Mouse (Mus musculus): ENCODE data around the gene Ccdc194. TPM values are rescaled to one million over a fixed set of nuclear protein-coding genes. Genes with fewer than 3 reads are reported as not detected.
A peak's percentile ranks its signal among the peaks of the same experiment; 100 is the strongest.

Ccdc194 gene
- polyA plus RNA-seq, 1 experiment from 2014 or later: 0.32 TPM

GRCm38 (mm10) chr8:71568387-71568937 lies 43.0 kb upstream of the Ccdc194 start, which contains the start of gene Slc27a1:
Gene Slc27a1, plus strand, starts transcription at chr8:71568882.
- H3K9ac ChIP-seq (ENCODE audit: low read length): peak within 1 kb of the TSS; percentile 75
- peaks cover 3% of the 10 kb centered on the region; the same call in 1 of the 2 replicates for H3K27me3 ChIP-seq (ENCODE audit: control insufficient read depth, insufficient read depth, low read length)
- no peak for ATAC-seq (ENCODE audit: insufficient read depth, low FRiP score)
- H3K4me2 ChIP-seq (ENCODE audit: low read depth, low read length): peak within 1 kb of the TSS; percentile 85
- peak within 1 kb of the TSS; percentile 92 for H3K27ac ChIP-seq (ENCODE audit: low read length)
- H3K9me3 ChIP-seq (replicated peaks; ENCODE audit: control insufficient read depth, low read length): no peaks in the 10 kb centered on the region
- no peaks in the 10 kb centered on the region for H3K36me3 ChIP-seq (ENCODE audit: control insufficient read depth, insufficient read depth, low read length)
- peak within 1 kb of the TSS; percentile 66 for H3K4me3 ChIP-seq (replicated peaks; ENCODE audit: low read length)
- WGBS: 16% methylated on average over 13 of the region's 13 CpGs
- H3K4me1 ChIP-seq (ENCODE audit: control insufficient read depth, insufficient read depth, low read length): peaks cover 17% of the 10 kb centered on the region

GRCm38 (mm10) chr8:71567587-71567986 lies 42.1 kb upstream of the Ccdc194 start:
- 71% methylated on average over 7 of the region's 7 CpGs for WGBS
- H3K4me2 ChIP-seq (ENCODE audit: low read depth, low read length): no peak overlapping the region
- no peak overlapping the region for H3K27ac ChIP-seq (ENCODE audit: low read length)
- no peak for ATAC-seq (ENCODE audit: insufficient read depth, low FRiP score)
- H3K9ac ChIP-seq (ENCODE audit: low read length): no peak overlapping the region
- peaks cover 5% of the 10 kb centered on the region; the same call in 1 of the 2 replicates for H3K27me3 ChIP-seq (ENCODE audit: control insufficient read depth, insufficient read depth, low read length)
- no peak overlapping the region for H3K4me3 ChIP-seq (replicated peaks; ENCODE audit: low read length)
- peaks cover 24% of the 10 kb centered on the region for H3K4me1 ChIP-seq (ENCODE audit: control insufficient read depth, insufficient read depth, low read length)
- no peaks in the 10 kb centered on the region for H3K36me3 ChIP-seq (ENCODE audit: control insufficient read depth, insufficient read depth, low read length)
- no peaks in the 10 kb centered on the region for H3K9me3 ChIP-seq (replicated peaks; ENCODE audit: control insufficient read depth, low read length)

GRCm38 (mm10) chr8:71566501-71566900 lies 41.0 kb upstream of the Ccdc194 start, which contains the start of gene Nxnl1:
Gene Nxnl1, minus strand, starts transcription at chr8:71566601.
- 69% methylated on average over 3 of the region's 3 CpGs for WGBS
- no peak within 1 kb of the TSS for H3K4me2 ChIP-seq (ENCODE audit: low read depth, low read length)
- no peak within 1 kb of the TSS for H3K4me3 ChIP-seq (replicated peaks; ENCODE audit: low read length)
- H3K27me3 ChIP-seq (ENCODE audit: control insufficient read depth, insufficient read depth, low read length): peaks cover 15% of the 10 kb centered on the region
- H3K36me3 ChIP-seq (ENCODE audit: control insufficient read depth, insufficient read depth, low read length): no peaks in the 10 kb centered on the region
- no peak within 1 kb of the TSS for H3K9ac ChIP-seq (ENCODE audit: low read length)
- H3K4me1 ChIP-seq (ENCODE audit: control insufficient read depth, insufficient read depth, low read length): peaks cover 26% of the 10 kb centered on the region
- no peak within 1 kb of the TSS for H3K27ac ChIP-seq (ENCODE audit: low read length)
- no peaks in the 10 kb centered on the region for H3K9me3 ChIP-seq (replicated peaks; ENCODE audit: control insufficient read depth, low read length)
- no peak for ATAC-seq (ENCODE audit: insufficient read depth, low FRiP score)

GRCm38 (mm10) chr8:71563992-71564391 lies 38.5 kb upstream of the Ccdc194 start:
- WGBS: 89% methylated on average over 4 of the region's 4 CpGs
- peaks cover 20% of the 10 kb centered on the region for H3K4me1 ChIP-seq (ENCODE audit: control insufficient read depth, insufficient read depth, low read length)
- peaks cover 25% of the 10 kb centered on the region for H3K27me3 ChIP-seq (ENCODE audit: control insufficient read depth, insufficient read depth, low read length)
- H3K9ac ChIP-seq (ENCODE audit: low read length): no peak overlapping the region
- H3K36me3 ChIP-seq (ENCODE audit: control insufficient read depth, insufficient read depth, low read length): no peaks in the 10 kb centered on the region
- no peak overlapping the region for H3K4me3 ChIP-seq (replicated peaks; ENCODE audit: low read length)
- no peaks in the 10 kb centered on the region for H3K9me3 ChIP-seq (replicated peaks; ENCODE audit: control insufficient read depth, low read length)
- ATAC-seq (ENCODE audit: insufficient read depth, low FRiP score): no peak
- H3K27ac ChIP-seq (ENCODE audit: low read length): no peak overlapping the region
- H3K4me2 ChIP-seq (ENCODE audit: low read depth, low read length): no peak overlapping the region

- Histone ChIP-seq H3K9me3 (replicated peaks; ENCODE audit: control insufficient read depth, low read length) (no peaks in the 10 kb centered on the region), H3K9ac (ENCODE audit: low read length) (peak overlapping the region; percentile 57), H3K4me3 (replicated peaks; ENCODE audit: low read length) (peak overlapping the region; percentile 29), H3K36me3 (ENCODE audit: control insufficient read depth, insufficient read depth, low read length) (no peaks in the 10 kb centered on the region), H3K27me3 (ENCODE audit: control insufficient read depth, insufficient read depth, low read length) (peaks cover 37% of the 10 kb centered on the region), H3K4me2 (ENCODE audit: low read depth, low read length) (peak overlapping the region; percentile 52), H3K4me1 (ENCODE audit: control insufficient read depth, insufficient read depth, low read length) (peaks cover 20% of the 10 kb centered on the region), H3K27ac (ENCODE audit: low read length) (no peak overlapping the region)
- ATAC-seq (ENCODE audit: insufficient read depth, low FRiP score): no peak; the same call in 1 of the 2 replicates
- WGBS: 1% methylated on average over 33 of the region's 33 CpGs
These were observed 37.2 kb upstream of the Ccdc194 start for GRCm38 (mm10) chr8:71562751-71563150.

- Histone ChIP-seq H3K27ac (ENCODE audit: low read length) (no peak overlapping the region), H3K36me3 (ENCODE audit: control insufficient read depth, insufficient read depth, low read length) (no peaks in the 10 kb centered on the region), H3K4me1 (ENCODE audit: control insufficient read depth, insufficient read depth, low read length) (peaks cover 20% of the 10 kb centered on the region), H3K27me3 (ENCODE audit: control insufficient read depth, insufficient read depth, low read length) (peaks cover 39% of the 10 kb centered on the region), H3K9me3 (replicated peaks; ENCODE audit: control insufficient read depth, low read length) (no peaks in the 10 kb centered on the region), H3K4me3 (replicated peaks; ENCODE audit: low read length) (no peak overlapping the region), H3K9ac (ENCODE audit: low read length) (no peak overlapping the region), H3K4me2 (ENCODE audit: low read depth, low read length) (no peak overlapping the region)
- WGBS: 2% methylated on average over 15 of the region's 15 CpGs
- no peak for ATAC-seq (ENCODE audit: insufficient read depth, low FRiP score)
These were observed 35.9 kb upstream of the Ccdc194 start for GRCm38 (mm10) chr8:71561401-71561800.

GRCm38 (mm10) chr8:71560765-71561164 lies 35.3 kb upstream of the Ccdc194 start:
- Histone ChIP-seq H3K9ac (ENCODE audit: low read length) (no peak overlapping the region), H3K9me3 (replicated peaks; ENCODE audit: control insufficient read depth, low read length) (no peaks in the 10 kb centered on the region), H3K4me1 (ENCODE audit: control insufficient read depth, insufficient read depth, low read length) (peaks cover 20% of the 10 kb centered on the region), H3K27me3 (ENCODE audit: control insufficient read depth, insufficient read depth, low read length) (peaks cover 36% of the 10 kb centered on the region), H3K27ac (ENCODE audit: low read length) (no peak overlapping the region), H3K4me3 (replicated peaks; ENCODE audit: low read length) (no peak overlapping the region), H3K4me2 (ENCODE audit: low read depth, low read length) (no peak overlapping the region), H3K36me3 (ENCODE audit: control insufficient read depth, insufficient read depth, low read length) (no peaks in the 10 kb centered on the region)
- WGBS: 81% methylated on average over 5 of the region's 5 CpGs
- ATAC-seq (ENCODE audit: insufficient read depth, low FRiP score): no peak

- no peak for ATAC-seq (ENCODE audit: insufficient read depth, low FRiP score)
- H3K27ac ChIP-seq (ENCODE audit: low read length): no peak overlapping the region
These were observed 34.6 kb upstream of the Ccdc194 start for GRCm38 (mm10) chr8:71560071-71560470.

GRCm38 (mm10) chr8:71558958-71559690 lies 33.6 kb upstream of the Ccdc194 start:
- 2% methylated on average over 24 of the region's 24 CpGs for WGBS
- no peaks in the 10 kb centered on the region for H3K36me3 ChIP-seq (ENCODE audit: control insufficient read depth, insufficient read depth, low read length)

More at GRCm38 (mm10) chr8:71560071-71560470, 34.6 kb upstream of the Ccdc194 start:
- H3K36me3 ChIP-seq (ENCODE audit: control insufficient read depth, insufficient read depth, low read length): no peaks in the 10 kb centered on the region
- WGBS: 74% methylated on average over 3 of the region's 3 CpGs
- no peak overlapping the region for H3K9ac ChIP-seq (ENCODE audit: low read length)
- peaks cover 20% of the 10 kb centered on the region for H3K4me1 ChIP-seq (ENCODE audit: control insufficient read depth, insufficient read depth, low read length)
- peaks cover 36% of the 10 kb centered on the region for H3K27me3 ChIP-seq (ENCODE audit: control insufficient read depth, insufficient read depth, low read length)
- H3K4me3 ChIP-seq (replicated peaks; ENCODE audit: low read length): no peak overlapping the region
- H3K4me2 ChIP-seq (ENCODE audit: low read depth, low read length): no peak overlapping the region
- no peaks in the 10 kb centered on the region for H3K9me3 ChIP-seq (replicated peaks; ENCODE audit: control insufficient read depth, low read length)

More at GRCm38 (mm10) chr8:71558958-71559690, 33.6 kb upstream of the Ccdc194 start:
- no peaks in the 10 kb centered on the region for H3K9me3 ChIP-seq (replicated peaks; ENCODE audit: control insufficient read depth, low read length)
- peak; percentile 74 for ATAC-seq (ENCODE audit: insufficient read depth, low FRiP score)
- H3K9ac ChIP-seq (ENCODE audit: low read length): peak overlapping the region; percentile 73
- H3K4me2 ChIP-seq (ENCODE audit: low read depth, low read length): peak overlapping the region; percentile 90
- peak overlapping the region; percentile 54 for H3K4me3 ChIP-seq (replicated peaks; ENCODE audit: low read length)
- H3K27ac ChIP-seq (ENCODE audit: low read length): no peak overlapping the region
- H3K4me1 ChIP-seq (ENCODE audit: control insufficient read depth, insufficient read depth, low read length): peaks cover 20% of the 10 kb centered on the region
- peaks cover 36% of the 10 kb centered on the region for H3K27me3 ChIP-seq (ENCODE audit: control insufficient read depth, insufficient read depth, low read length)
